Mouse (Mus musculus) midbrain, embryonic 12.5 days (tissue): ENCODE measurements around the gene Tshr. TPM values are rescaled to one million over a fixed set of nuclear protein-coding genes. Genes with fewer than 3 reads are reported as not detected.
A peak's percentile ranks its signal among the peaks of the same experiment; 100 is the strongest.
"Not testable (repeated sequence)": the region's sequence is repeated elsewhere in the genome, so short reads cannot be mapped to it uniquely, and the experiment has no call there.

Source experiments
- ATAC-seq: fragments of 200-750 bp; cut with Nextera tagmentation; 2 replicates; pipeline ENCODE4 v1.8.0; 2017; ENCODE audit warnings: low read depth, moderate TSS enrichment, moderate library complexity; ENCODE audit not compliant: low FRiP score
- H3K27ac ChIP-seq: fragments of 300-500 bp; sonication (generic); replicated peaks from 2 replicates; pipeline ENCODE4 v1.5.1; 2016; ENCODE audit warnings: mild to moderate bottlenecking
- H3K27me3 ChIP-seq: fragments of 300-500 bp; sonication (generic); 2 replicates; pipeline ENCODE4 v1.6.1; 2016; ENCODE audit warnings: mild to moderate bottlenecking
- H3K36me3 ChIP-seq: fragments of 300-500 bp; sonication (generic); 2 replicates; pipeline ENCODE4 v1.6.1; 2016
- H3K4me1 ChIP-seq: fragments of 300-500 bp; sonication (generic); 2 replicates; pipeline ENCODE4 v1.6.1; 2016
- H3K4me2 ChIP-seq: fragments of 300-500 bp; sonication (generic); replicated peaks from 2 replicates; pipeline ENCODE4 v1.6.1; 2016; ENCODE audit warnings: mild to moderate bottlenecking, moderate library complexity
- H3K4me3 ChIP-seq: fragments of 300-500 bp; sonication (generic); 2 replicates; pipeline ENCODE4 v1.5.1; 2016; ENCODE audit warnings: mild to moderate bottlenecking
- H3K9ac ChIP-seq: fragments of 300-500 bp; sonication (generic); replicated peaks from 2 replicates; pipeline ENCODE4 v1.6.1; 2016; ENCODE audit warnings: mild to moderate bottlenecking, moderate library complexity
- H3K9me3 ChIP-seq: fragments of 300-500 bp; sonication (generic); 2 replicates; pipeline ENCODE4 v1.6.1; 2016; ENCODE audit warnings: mild to moderate bottlenecking
- WGBS: fragments of 180-500 bp; shearing (Covaris S2); methylation state at CpG from one replicate; pipeline ENCODE4 v1.1.7; 2016; 5-methylcytosine and 5-hydroxymethylcytosine counted together
- polyA plus RNA-seq: library from polyadenylated mRNA; unstranded; fragments of >200 nt; fragmentation: Nextera tagmentation; extraction: Ambion mirVana; gene quantifications from 2 replicates; pipeline ENCODE4 v1.2.1, GENCODE M21; 2016

Tshr gene
- 0.10 and 0.18 TPM in 2 replicates for polyA plus RNA-seq

DNA sequence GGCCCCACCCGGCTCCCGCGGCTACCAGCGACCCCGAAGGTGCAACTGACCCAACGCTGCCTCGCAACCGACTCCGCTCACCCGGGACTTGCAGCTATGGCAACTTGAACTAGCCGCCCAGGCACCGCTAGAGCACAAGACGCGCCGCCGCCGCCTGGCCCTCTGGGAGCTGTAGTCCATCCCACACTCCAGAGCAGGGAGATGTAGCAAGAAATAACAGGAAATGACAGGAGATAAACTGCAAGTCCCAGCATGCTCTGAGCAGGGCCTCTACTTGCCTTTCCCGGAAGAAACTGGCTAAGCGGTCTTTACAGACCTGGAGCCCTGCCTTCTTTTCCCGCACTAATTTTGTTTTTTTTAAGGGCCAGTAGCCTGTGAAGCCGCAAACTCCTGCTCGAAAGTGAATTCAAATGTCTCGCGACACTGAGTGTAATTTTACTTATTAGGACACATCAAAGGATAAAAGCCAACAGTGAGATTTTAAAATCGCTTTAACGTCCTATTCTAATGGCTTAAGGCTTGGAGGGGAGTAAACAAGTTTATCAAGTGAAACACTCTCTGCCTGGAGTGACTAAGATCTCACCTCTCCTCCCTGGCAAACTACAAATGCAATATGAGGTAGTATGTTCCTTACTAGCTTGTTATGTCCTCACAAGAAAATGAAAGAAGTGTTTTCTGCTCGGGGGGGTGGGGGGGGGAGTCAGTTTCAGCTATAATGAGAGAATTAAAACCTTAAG, at the start of gene Tshr, which contains the start of gene Cep128:
Gene Tshr (plus strand): TSS at position 283 of the 737 bp plus-strand sequence.
Gene Cep128 (minus strand): TSS at position 129 of the 737 bp plus-strand sequence.
- Histone ChIP-seq H3K36me3 (no peaks in the 10 kb centered on the region), H3K4me2 (peak within 1 kb of the TSS; percentile 96), H3K9me3 (no peaks in the 10 kb centered on the region), H3K27ac (no peak within 1 kb of the TSS), H3K27me3 (no peaks in the 10 kb centered on the region), H3K4me1 (peaks cover 4% of the 10 kb centered on the region; the same call in 1 of the 2 replicates), H3K4me3 (peak within 1 kb of the TSS; percentile 67), H3K9ac (peak within 1 kb of the TSS; percentile 59; the same call in 1 of the 2 replicates)
- WGBS, result 1% methylated on average over 27 of the region's 27 CpGs
- peak; percentile 100 for ATAC-seq

DNA sequence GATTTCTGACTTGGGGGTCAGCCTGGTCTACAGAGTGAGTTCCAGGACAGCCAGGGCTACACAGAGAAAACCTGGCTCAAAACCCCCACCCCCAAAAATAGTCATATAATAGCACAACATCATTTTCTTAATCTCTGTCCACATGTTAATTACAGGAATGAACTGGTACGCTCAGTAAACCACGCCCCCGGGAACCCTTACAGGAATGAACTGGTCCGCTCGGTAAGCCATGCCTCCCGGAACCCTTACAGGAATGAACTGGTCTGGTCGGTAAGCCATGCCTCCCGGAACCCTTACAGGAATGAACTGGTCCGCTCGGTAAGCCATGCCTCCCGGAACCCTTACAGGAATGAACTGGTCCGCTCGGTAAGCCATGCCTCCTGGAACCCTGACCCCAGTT, 45.7 kb upstream of the Tshr start:
- H3K4me3 ChIP-seq, H3K4me1 ChIP-seq, H3K27ac ChIP-seq, H3K9me3 ChIP-seq, H3K36me3 ChIP-seq, H3K9ac ChIP-seq, ATAC-seq, H3K4me2 ChIP-seq, H3K27me3 ChIP-seq: not testable (repeated sequence)
- WGBS, result 97% methylated on average over 13 of the region's 13 CpGs

DNA sequence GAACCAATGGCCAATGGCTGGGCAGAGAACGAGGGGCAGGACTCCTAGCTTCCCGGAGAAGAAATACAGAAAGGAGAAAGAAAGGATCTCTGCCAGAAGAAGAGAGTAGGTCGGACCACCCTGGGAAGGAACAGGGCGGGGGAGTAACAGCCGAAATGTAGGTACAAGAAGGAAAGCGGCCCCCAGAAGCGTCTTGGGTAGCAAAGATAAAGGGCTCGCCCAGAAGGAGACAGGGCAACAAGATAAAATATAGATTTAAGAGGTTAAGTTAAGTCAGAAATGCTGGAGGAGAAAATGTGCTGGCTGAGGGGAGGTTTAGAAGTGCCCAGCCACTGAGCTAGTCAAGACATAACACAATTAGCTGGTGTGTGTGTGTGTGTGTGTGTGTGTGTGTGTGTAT, 30.6 kb upstream of the Tshr start:
- WGBS, result 92% methylated on average over 8 of the region's 8 CpGs
- no peak overlapping the region for H3K4me2 ChIP-seq
- H3K27me3 ChIP-seq, result no peaks in the 10 kb centered on the region
- H3K4me3 ChIP-seq, result no peak overlapping the region
- ATAC-seq, result no peak
- no peak overlapping the region for H3K27ac ChIP-seq
- no peaks in the 10 kb centered on the region for H3K9me3 ChIP-seq
- H3K36me3 ChIP-seq, result no peaks in the 10 kb centered on the region
- H3K9ac ChIP-seq, result no peak overlapping the region
- no peaks in the 10 kb centered on the region for H3K4me1 ChIP-seq

DNA sequence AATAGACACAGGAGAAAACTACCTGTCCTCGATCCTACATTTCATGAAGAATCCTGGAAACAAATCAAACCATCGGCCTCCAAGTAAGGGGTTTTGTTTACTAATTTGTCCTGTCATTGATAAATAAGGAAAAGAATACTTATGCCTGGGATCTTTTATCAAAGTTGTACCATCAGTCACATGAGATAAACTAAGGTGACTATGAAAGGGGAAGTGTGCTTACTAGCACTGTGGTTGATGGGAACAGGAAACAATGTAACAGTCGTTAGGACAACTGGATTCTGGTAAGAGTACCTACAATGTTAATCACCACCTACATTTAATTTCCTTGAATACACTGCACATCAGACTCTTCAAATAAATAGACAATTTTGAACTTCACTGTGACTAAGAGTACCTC, 15.2 kb upstream of the Tshr start:
- Histone ChIP-seq H3K27ac (no peak overlapping the region), H3K4me1 (no peaks in the 10 kb centered on the region), H3K4me3 (no peak overlapping the region), H3K9ac (no peak overlapping the region), H3K4me2 (no peak overlapping the region), H3K36me3 (peaks cover 7% of the 10 kb centered on the region; the same call in 1 of the 2 replicates), H3K27me3 (no peaks in the 10 kb centered on the region), H3K9me3 (no peaks in the 10 kb centered on the region)
- WGBS, result 90% methylated on average over 3 of the region's 3 CpGs
- no peak for ATAC-seq

DNA sequence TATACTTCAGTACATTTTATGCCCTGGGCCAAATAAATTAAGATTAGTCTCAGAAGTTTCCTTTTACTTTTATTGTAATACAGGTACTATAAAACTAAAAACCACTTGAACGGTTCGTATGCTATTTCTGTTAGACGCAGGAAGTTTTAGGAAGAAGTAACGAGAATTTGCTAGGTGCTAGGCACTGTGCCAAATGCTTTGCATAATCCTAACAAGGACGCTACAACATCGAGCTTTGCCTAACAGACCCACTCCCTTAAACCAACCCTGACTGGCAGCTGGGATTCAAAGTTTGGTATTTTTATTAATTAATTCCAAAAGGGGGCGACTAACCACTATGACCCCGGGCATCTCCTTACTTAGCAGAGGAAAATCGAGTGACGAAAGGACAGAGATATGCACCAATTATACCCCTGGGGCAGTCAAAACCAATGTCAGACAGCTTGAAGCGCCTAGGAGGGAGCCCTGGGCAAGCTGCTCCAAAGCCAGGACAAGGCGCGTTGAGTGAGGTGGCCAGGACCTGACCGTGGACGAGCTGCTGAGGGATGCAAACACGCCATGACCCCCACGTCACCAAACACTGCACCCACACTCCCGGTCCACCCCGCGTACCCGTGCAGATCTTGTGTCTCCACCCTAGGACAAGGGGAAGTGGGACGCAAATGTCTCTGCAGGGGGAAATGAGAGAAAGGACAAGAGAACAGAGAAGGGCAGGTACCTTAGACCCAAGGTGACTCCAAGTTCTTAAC, 673 bp upstream of the Tshr start:
- Histone ChIP-seq H3K27ac (no peak overlapping the region), H3K9me3 (no peaks in the 10 kb centered on the region), H3K4me1 (peaks cover 4% of the 10 kb centered on the region; the same call in 1 of the 2 replicates), H3K27me3 (no peaks in the 10 kb centered on the region), H3K9ac (peak overlapping the region; percentile 59; the same call in 1 of the 2 replicates), H3K36me3 (no peaks in the 10 kb centered on the region), H3K4me2 (peak overlapping the region; percentile 96), H3K4me3 (peak overlapping the region; percentile 67)
- ATAC-seq, result peak; percentile 70
- 7% methylated on average over 22 of the region's 22 CpGs for WGBS

DNA sequence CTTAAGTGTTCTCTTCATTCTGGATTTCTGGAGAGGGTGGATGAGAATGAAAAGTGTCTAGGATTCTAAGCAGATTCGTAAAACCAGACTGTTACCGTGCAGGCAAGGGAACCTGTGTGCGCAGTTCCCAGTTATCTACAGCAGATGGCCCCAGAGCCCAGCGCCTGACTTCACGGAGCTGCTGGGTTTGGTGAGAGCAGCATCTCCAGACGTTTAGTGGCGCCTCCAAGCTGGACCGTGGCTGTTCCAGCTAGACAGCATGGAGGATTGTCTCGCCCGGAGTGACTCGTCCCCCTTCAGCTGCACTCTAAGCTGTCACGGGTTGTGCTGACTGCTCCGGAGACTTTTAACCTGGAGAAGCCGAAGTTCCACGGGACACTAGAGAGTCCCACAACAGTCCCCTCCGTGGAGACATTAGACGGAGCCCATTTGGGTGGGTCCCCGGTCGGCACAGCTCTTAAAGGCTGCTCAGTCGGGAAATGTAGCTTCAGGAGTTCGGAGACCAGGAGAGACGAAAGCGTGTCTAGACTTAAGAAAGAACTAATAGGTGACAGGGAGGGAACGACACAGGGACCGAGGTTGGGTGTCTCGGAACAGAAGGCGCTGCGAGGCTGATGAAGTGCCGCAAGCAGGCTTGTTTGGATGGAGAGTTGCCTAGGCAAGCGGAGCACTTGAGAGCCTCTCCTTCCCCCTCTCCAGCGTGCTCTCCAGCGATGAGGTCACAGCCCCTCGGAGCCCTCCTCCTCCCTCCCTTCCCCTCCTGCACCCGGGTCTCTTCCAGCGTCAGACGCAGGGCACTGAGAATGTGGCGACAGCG, 16.1 kb downstream of the Tshr start:
- Histone ChIP-seq H3K36me3 (no peaks in the 10 kb centered on the region), H3K4me2 (peak overlapping the region; percentile 88), H3K27me3 (peaks cover 39% of the 10 kb centered on the region), H3K9me3 (no peaks in the 10 kb centered on the region), H3K27ac (no peak overlapping the region), H3K9ac (peak overlapping the region; percentile 53), H3K4me3 (peak overlapping the region; percentile 51), H3K4me1 (peaks cover 5% of the 10 kb centered on the region; the same call in 1 of the 2 replicates)
- 1% methylated on average over 37 of the region's 38 CpGs for WGBS
- peak; percentile 93 for ATAC-seq

DNA sequence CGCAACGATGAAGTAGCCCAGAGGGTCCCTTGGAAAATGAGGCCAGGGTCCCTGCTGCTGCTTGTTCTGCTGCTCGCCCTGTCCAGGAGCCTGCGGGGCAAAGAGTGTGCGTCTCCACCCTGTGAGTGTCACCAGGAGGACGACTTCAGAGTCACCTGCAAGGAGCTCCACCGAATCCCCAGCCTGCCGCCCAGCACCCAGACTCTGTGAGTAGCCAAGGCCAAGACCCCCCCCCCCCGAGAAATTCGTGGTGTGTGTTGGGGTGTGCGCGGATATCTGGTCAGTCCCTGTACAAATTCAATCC, 16.6 kb downstream of the Tshr start:
- peaks cover 5% of the 10 kb centered on the region; the same call in 1 of the 2 replicates for H3K4me1 ChIP-seq
- no peaks in the 10 kb centered on the region for H3K9me3 ChIP-seq
- no peak overlapping the region for H3K27ac ChIP-seq
- no peaks in the 10 kb centered on the region for H3K36me3 ChIP-seq
- WGBS, result 6% methylated on average over 12 of the region's 12 CpGs
- H3K4me2 ChIP-seq, result peak overlapping the region; percentile 88
- H3K9ac ChIP-seq, result peak overlapping the region; percentile 53
- ATAC-seq, result no peak; the same call in 1 of the 2 replicates
- peaks cover 39% of the 10 kb centered on the region for H3K27me3 ChIP-seq
- peak overlapping the region; percentile 51 for H3K4me3 ChIP-seq

DNA sequence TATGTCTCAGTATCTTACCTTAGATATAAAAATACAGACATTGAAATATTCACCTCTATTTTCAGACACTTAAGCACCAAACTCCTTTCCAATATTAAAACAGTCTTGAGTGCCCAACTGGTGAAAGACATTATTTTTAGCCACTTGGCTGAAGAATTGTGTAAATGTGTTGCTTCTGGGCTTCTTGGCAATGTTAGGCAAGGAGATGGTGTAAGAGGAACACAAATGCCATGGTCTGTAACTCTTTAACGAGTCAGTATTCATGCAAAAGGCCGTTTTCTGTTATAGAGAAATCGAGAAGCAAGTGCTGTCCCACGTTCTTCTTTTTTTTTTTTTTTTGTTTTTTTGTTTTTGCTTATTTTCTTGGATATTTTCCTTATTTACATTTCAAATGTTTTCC, 25.9 kb downstream of the Tshr start:
- Histone ChIP-seq H3K36me3 (no peaks in the 10 kb centered on the region), H3K27me3 (no peaks in the 10 kb centered on the region), H3K4me1 (peaks cover 9% of the 10 kb centered on the region; the same call in 1 of the 2 replicates), H3K27ac (no peak overlapping the region), H3K9me3 (no peaks in the 10 kb centered on the region), H3K4me3 (no peak overlapping the region), H3K4me2 (no peak overlapping the region), H3K9ac (no peak overlapping the region)
- ATAC-seq, result no peak
- WGBS, result 90% methylated on average over 4 of the region's 4 CpGs

DNA sequence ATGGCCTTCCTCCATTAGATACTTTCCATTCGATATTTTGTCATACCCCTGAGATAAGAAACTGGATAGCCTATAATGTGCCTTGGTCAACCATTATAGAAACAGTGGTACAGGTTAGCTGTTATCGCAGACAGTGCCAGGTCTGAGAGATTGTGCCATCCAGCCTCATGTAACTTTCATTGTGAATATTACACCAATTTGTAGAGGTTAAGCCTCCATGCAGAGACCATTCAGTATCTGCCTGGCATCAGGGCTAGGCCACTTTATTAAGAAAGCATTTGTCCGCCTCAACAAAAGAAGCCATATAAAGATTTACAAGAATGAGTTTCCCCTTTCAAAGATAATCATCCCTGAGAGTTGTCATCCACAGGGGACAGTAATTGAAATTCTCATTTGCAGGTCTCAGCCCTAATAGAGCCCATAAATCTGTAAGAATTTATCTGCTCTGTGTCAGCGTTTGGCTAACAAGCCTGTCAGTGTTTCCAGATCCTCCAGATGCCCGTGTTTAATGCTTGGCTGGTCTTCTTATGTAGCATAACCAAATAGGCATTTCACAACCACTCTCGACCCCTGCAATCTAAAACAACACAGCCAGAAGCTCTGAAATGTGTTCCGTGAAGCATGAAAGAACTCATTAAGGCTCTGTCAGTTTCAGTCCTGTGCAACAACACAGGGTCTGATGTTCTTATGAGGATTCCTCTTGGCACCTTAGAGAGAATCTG, 28.3 kb downstream of the Tshr start:
- H3K36me3 ChIP-seq, result no peaks in the 10 kb centered on the region
- 0 out of 2 replicates have a peak, but pooled peaks cover 7% of the 10 kb centered on the region for H3K27me3 ChIP-seq
- no peak overlapping the region for H3K4me3 ChIP-seq
- H3K9ac ChIP-seq, result no peak overlapping the region
- H3K4me1 ChIP-seq, result peaks cover 9% of the 10 kb centered on the region; the same call in 1 of the 2 replicates
- 38% methylated on average over 7 of the region's 7 CpGs for WGBS
- ATAC-seq, result peak; percentile 63; the same call in 1 of the 2 replicates
- H3K9me3 ChIP-seq, result no peaks in the 10 kb centered on the region
- H3K4me2 ChIP-seq, result no peak overlapping the region
- H3K27ac ChIP-seq, result peak overlapping the region; percentile 15; the same call in 1 of the 2 replicates

DNA sequence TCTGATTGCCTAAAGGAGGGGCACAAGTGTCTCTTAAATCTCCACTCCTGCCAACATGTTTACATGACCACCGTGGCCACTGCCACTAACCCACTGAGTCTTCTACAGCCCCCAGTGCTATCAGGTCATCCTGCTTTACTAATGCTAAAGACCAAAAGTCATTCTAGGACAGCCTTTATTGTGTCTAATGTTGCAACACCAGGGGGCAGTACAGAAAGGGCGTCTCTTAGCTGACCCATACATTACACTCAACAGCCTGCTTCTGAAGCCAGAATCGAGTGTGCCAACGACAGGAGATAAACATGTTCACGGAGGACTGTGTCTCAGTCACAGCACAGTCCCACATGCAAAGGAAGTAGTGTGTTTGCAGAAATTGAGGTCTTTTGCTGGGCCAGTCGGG, 30.7 kb downstream of the Tshr start:
- H3K36me3 ChIP-seq, result no peaks in the 10 kb centered on the region
- H3K9ac ChIP-seq, result no peak overlapping the region
- H3K27me3 ChIP-seq, result peaks cover 13% of the 10 kb centered on the region; the same call in 1 of the 2 replicates
- H3K9me3 ChIP-seq, result no peaks in the 10 kb centered on the region
- 75% methylated on average over 6 of the region's 6 CpGs for WGBS
- H3K27ac ChIP-seq, result no peak overlapping the region
- H3K4me3 ChIP-seq, result no peak overlapping the region
- no peak overlapping the region for H3K4me2 ChIP-seq
- no peak for ATAC-seq
- peaks cover 9% of the 10 kb centered on the region; the same call in 1 of the 2 replicates for H3K4me1 ChIP-seq

DNA sequence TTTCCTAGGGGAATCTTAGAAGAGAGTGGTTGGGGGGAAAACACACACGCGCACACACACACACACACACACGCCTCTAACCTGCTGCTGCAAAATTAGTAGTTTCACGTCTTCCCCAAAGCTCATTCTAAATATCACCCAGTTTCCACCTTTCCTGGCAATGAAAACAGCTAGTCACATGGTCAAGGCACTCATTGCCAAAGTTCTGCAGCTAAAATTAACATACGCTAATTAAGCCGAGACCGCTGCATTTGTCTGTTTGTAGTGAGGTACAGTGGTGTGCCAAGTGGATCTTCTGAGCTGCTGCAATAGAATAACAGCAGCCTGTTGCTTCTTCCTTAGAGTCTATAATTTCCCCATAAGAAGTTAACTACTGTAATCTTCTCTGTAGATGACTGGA, 32.5 kb downstream of the Tshr start:
- H3K4me2 ChIP-seq, result no peak overlapping the region
- no peak for ATAC-seq
- no peak overlapping the region for H3K27ac ChIP-seq
- H3K27me3 ChIP-seq, result peaks cover 13% of the 10 kb centered on the region; the same call in 1 of the 2 replicates
- no peaks in the 10 kb centered on the region for H3K36me3 ChIP-seq
- no peak overlapping the region for H3K9ac ChIP-seq
- WGBS, result 94% methylated on average over 7 of the region's 7 CpGs
- no peak overlapping the region for H3K4me3 ChIP-seq
- peaks cover 9% of the 10 kb centered on the region; the same call in 1 of the 2 replicates for H3K4me1 ChIP-seq
- no peaks in the 10 kb centered on the region for H3K9me3 ChIP-seq
